Mouse (Mus musculus) hindbrain, postnatal 0 days (tissue): ENCODE data around the gene Tenm2. TPM values are rescaled to one million over a fixed set of nuclear protein-coding genes. Genes with fewer than 3 reads are reported as not detected.

ENCODE experiments used
- ATAC-seq: fragments of 200-750 bp; cut with Nextera tagmentation; 2 replicates; pipeline ENCODE4 v1.8.0; 2017; ENCODE audit warnings: mild to moderate bottlenecking, moderate TSS enrichment, moderate library complexity
- DNase-seq: peaks from one replicate; pipeline ENCODE4 v3.0.0-alpha.2; 2015; ENCODE audit warnings: low spot score
- H3K27ac ChIP-seq: fragments of 300-500 bp; sonication (generic); 2 replicates; pipeline ENCODE4 v1.5.1; 2014; ENCODE audit warnings: mild to moderate bottlenecking
- H3K27me3 ChIP-seq: fragments of 300-500 bp; sonication (generic); 2 replicates; pipeline ENCODE4 v1.6.1; 2014; ENCODE audit warnings: low read length, mixed read lengths; ENCODE audit not compliant: insufficient read depth
- H3K36me3 ChIP-seq: fragments of 300-500 bp; sonication (generic); 2 replicates; pipeline ENCODE4 v1.6.1; 2014; ENCODE audit warnings: low read length, mixed read lengths; ENCODE audit not compliant: insufficient read depth
- H3K4me1 ChIP-seq: fragments of 300-500 bp; sonication (generic); 2 replicates; pipeline ENCODE4 v1.6.1; 2014; ENCODE audit warnings: antibody characterized with exemption, low read length, mixed read lengths; ENCODE audit not compliant: insufficient read depth
- H3K4me2 ChIP-seq: fragments of 300-500 bp; sonication (generic); 2 replicates; pipeline ENCODE4 v1.6.1; 2014; ENCODE audit warnings: low read depth, mild to moderate bottlenecking, low read length, moderate library complexity, mixed read lengths
- H3K4me3 ChIP-seq: fragments of 300-500 bp; sonication (generic); 2 replicates; pipeline ENCODE4 v1.5.1; 2014; ENCODE audit warnings: low read length
- H3K9ac ChIP-seq: fragments of 300-500 bp; sonication (generic); replicated peaks from 2 replicates; pipeline ENCODE4 v1.6.1; 2014; ENCODE audit warnings: mild to moderate bottlenecking, low read length, moderate library complexity, mixed read lengths
- H3K9me3 ChIP-seq: fragments of 300-500 bp; sonication (generic); 2 replicates; pipeline ENCODE4 v1.6.1; 2016; ENCODE audit warnings: low read length, mixed read lengths
- CTCF ChIP-seq: IDR thresholded peaks from 2 replicates; pipeline ENCODE4 v1.5.1; 2016; ENCODE audit warnings: antibody characterized with exemption, control low read depth, low read depth
- WGBS: fragments of 180-500 bp; shearing (Covaris S2); extraction: QIAGEN DNeasy Blood & Tissue Kit; methylation state at CpG from one replicate; pipeline ENCODE4 v1.1.7; 2014; 5-methylcytosine and 5-hydroxymethylcytosine counted together
- polyA plus RNA-seq: library from polyadenylated mRNA; unstranded; fragments of >200 nt; fragmentation: Nextera tagmentation; extraction: Ambion mirVana; gene quantifications from 2 replicates; pipeline ENCODE4 v1.2.1, GENCODE M21; 2015
- total RNA-seq: library from RNA; depleted of rRNA; stranded (reverse); fragments of >200 nt; gene quantifications from 2 replicates; pipeline ENCODE4 v1.2.3, GENCODE M21; 2014

Tenm2 gene
- total and polyA plus RNA-seq, 2 experiments from 2014 or later = 30.1 to 78.0 TPM

DNA sequence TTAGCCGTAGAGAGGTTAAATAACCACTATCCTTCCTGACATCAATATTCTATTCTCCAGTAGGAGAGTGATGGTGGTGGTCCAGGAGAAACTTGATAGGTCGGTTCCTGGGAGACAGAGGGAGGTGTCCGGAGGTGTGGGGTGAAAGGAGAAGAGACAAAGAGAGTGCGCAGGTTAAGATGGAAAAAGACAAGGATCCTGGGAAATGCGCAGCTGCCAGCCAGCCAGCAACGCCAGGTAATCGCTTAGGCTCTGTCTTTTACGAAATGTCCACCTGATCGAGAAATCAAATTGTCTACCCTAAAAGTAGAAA lies 957.9 kb downstream of the Tenm2 start:
- Histone ChIP-seq H3K4me3 (no peak overlapping the region), H3K9ac (no peak overlapping the region), H3K27ac (no peak overlapping the region), H3K4me2 (no peak overlapping the region), H3K36me3 (no peaks in the 10 kb centered on the region), H3K4me1 (0 out of 2 replicates have a peak, but pooled peaks cover 4% of the 10 kb centered on the region), H3K9me3 (no peaks in the 10 kb centered on the region), H3K27me3 (no peaks in the 10 kb centered on the region)
- no peak for TF ChIP-seq CTCF
- DNase-seq (no peak), ATAC-seq (no peak)
- WGBS = 89% methylated on average over 9 of the region's 9 CpGs

DNA sequence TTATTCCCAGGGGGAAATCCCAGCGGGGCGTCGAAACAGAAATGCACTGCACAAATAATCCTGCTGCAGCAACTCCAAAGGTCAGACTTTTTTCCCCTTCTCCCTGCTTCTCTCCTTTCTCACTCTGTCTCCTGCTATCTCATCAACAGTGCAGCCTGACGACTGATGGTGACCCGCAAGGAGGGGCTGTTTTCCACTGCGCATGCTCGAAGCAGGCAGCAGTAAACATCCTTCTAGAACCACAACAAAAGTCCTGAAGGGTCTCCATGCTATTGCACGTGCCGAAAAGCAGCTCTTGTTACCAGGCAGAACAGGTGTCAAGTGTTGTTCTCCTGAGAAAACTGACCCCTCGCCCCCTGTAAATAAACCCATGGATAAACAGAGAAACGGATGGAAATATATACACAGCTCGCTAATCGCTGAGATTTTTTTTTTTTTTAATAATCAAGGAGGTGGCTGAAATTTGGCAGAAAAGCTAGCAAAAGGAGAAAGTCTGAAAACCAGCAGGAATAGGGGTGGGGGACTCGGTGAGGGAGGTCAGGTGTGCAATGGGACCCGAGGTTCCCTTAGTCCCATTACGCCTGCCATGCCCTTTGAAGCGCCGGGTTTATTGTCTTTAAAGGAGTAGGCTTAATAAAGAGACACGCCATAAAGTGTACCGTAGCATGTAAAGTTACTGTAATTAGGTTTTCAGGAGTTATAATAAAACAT lies 958.4 kb downstream of the Tenm2 start:
- Histone ChIP-seq H3K9ac (no peak overlapping the region), H3K36me3 (no peaks in the 10 kb centered on the region), H3K27me3 (no peaks in the 10 kb centered on the region), H3K27ac (no peak overlapping the region), H3K4me2 (0 out of 2 replicates have a peak overlapping the region, but pooled peaks have one; percentile 13), H3K9me3 (no peaks in the 10 kb centered on the region), H3K4me1 (0 out of 2 replicates have a peak, but pooled peaks cover 4% of the 10 kb centered on the region), H3K4me3 (no peak overlapping the region)
- no peak for ATAC-seq
- 67% methylated on average over 20 of the region's 20 CpGs for WGBS
- no peak for DNase-seq
- no peak for TF ChIP-seq CTCF

DNA sequence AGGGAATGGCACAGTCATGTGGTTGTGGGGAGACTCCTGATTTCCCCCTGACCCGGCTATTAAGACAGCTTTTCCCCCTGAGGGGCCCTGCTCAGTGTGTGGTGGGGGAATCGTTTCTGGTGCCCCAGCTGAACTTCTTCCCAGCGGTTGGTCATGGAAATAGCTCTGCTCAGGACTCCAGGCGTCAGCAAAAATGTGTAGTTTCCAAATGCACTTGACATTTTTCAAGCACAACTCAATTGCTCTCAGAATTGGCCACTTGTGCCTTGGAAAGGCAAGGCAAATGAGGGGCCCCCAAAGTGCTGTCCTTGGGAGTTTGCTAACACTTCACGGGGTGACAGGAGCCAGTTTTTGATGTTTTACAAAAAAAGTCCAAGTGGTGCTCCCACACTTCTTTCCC lies 959.7 kb downstream of the Tenm2 start:
- H3K27me3 ChIP-seq = no peaks in the 10 kb centered on the region
- no peak for DNase-seq
- H3K27ac ChIP-seq = no peak overlapping the region
- no peaks in the 10 kb centered on the region for H3K36me3 ChIP-seq
- no peak overlapping the region for H3K9ac ChIP-seq
- WGBS = 27% methylated on average over 5 of the region's 5 CpGs
- H3K9me3 ChIP-seq = no peaks in the 10 kb centered on the region
- no peak overlapping the region for H3K4me2 ChIP-seq
- H3K4me1 ChIP-seq = 0 out of 2 replicates have a peak, but pooled peaks cover 4% of the 10 kb centered on the region
- no peak overlapping the region for H3K4me3 ChIP-seq
- TF ChIP-seq CTCF = no peak
- ATAC-seq = no peak

DNA sequence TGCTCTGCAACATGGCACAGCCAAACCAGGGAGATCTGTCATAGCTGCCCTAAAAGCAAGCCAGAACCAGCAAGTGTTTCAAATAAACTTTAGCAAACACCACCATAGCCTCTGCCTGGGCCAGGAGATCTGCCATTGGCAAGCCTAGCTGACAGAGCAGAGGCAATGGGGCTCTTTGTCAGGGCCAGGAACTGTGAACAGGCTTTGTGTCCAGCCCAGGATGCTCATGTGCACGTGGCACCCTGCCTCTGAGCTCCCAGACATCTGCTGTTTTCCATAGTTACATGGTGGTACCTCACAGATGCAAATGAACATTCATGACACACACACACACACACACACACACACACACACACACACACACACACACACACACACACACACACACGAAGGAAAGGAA lies 963.6 kb downstream of the Tenm2 start:
- no peak for TF ChIP-seq CTCF
- Histone ChIP-seq H3K4me1 (0 out of 2 replicates have a peak, but pooled peaks cover 4% of the 10 kb centered on the region), H3K4me2 (no peak overlapping the region), H3K4me3 (no peak overlapping the region), H3K9me3 (no peaks in the 10 kb centered on the region), H3K9ac (no peak overlapping the region), H3K27me3 (no peaks in the 10 kb centered on the region), H3K27ac (no peak overlapping the region), H3K36me3 (no peaks in the 10 kb centered on the region)
- DNase-seq = peak; percentile 44
- peak; percentile 67; the same call in 1 of the 2 replicates for ATAC-seq
- 35% methylated on average over 2 of the region's 2 CpGs for WGBS

DNA sequence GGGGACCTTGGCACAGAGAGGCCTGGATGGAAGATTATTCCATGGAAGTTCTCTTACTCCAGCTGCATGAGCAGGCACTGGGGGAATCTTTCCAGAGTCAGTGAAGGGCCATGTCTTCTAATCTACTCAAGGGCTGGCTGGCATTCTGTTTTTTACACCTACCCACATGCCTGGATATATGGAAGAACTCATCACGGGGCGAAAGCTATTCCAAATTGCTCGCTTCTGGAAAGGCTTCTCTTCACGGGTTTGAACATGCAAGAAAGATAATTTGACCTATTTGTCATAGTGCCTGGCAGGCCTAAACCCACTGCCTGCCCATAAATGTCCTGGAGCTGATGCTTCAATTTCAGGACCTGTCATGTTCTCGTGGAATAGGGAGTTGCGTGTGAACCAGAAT lies 965.8 kb downstream of the Tenm2 start:
- no peak for ATAC-seq

DNA sequence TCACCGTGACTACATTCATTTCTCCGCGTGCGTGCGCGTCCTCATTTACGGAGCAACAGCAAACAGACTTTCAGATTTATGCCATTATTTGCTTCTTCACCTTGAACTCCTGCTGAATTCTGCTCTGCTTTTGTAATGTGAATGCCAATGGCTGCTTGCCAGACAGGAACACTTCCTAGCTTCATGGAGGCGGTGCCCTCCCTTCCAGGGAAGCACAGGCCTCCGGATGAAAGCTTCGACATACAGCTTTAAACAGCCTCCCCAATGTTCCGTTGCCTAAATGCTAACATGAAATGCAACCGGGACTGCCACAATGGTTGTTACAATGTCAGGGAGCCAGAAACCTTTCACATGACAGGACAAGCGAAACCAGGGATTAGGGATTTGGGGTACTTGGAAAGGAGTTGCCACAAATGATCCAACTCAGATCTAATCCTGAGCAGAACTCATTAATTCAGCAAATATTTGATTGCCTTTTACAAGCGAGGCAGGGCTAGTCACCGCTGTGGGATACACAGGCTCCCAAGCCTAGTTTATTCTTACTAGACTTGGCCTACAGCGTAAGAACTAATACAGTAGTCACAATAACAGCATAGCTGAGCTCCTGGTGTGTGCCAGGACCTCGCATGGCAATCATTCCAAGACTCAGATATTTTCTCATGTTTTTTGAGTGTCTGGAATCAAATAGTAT lies 970.8 kb downstream of the Tenm2 start:
- DNase-seq = peak; percentile 62
- WGBS = 45% methylated on average over 17 of the region's 17 CpGs
- Histone ChIP-seq H3K4me1 (peaks cover 5% of the 10 kb centered on the region), H3K9me3 (no peaks in the 10 kb centered on the region), H3K27me3 (no peaks in the 10 kb centered on the region), H3K4me3 (no peak overlapping the region), H3K27ac (peak overlapping the region; percentile 38; the same call in 1 of the 2 replicates), H3K4me2 (peak overlapping the region; percentile 10; the same call in 1 of the 2 replicates), H3K36me3 (no peaks in the 10 kb centered on the region), H3K9ac (no peak overlapping the region)
- no peak for TF ChIP-seq CTCF
- ATAC-seq = no peak; the same call in 1 of the 2 replicates

More for the DNA sequence above, 965.8 kb downstream of the Tenm2 start:
- Histone ChIP-seq H3K27ac (no peak overlapping the region), H3K4me1 (no peaks in the 10 kb centered on the region), H3K9me3 (no peaks in the 10 kb centered on the region), H3K36me3 (no peaks in the 10 kb centered on the region), H3K4me2 (no peak overlapping the region), H3K9ac (no peak overlapping the region), H3K4me3 (no peak overlapping the region), H3K27me3 (no peaks in the 10 kb centered on the region)
- no peak for DNase-seq
- no peak for TF ChIP-seq CTCF
- WGBS = 76% methylated on average over 6 of the region's 6 CpGs

DNA sequence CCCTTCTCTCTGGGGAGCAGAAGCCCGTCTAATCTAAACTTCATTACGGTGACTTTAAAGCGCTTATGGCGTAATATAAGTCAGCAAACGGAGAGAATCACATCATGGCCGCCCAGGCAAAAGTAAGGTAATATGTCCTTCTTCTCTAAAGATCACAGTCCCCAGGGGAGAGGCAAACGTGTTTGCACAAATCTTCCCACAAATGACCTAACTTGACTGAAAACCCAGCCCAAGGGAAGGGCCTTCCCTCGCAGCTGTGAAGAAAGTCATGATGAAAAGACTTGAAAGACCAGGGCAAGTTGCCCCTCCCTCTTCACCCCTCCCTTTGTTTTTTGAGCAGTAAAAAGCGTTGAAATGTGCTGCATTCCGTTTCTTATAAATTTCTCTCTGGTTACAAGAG lies 971.9 kb downstream of the Tenm2 start:
- 49% methylated on average over 10 of the region's 10 CpGs for WGBS
- Histone ChIP-seq H3K4me2 (no peak overlapping the region), H3K9me3 (no peaks in the 10 kb centered on the region), H3K9ac (no peak overlapping the region), H3K27ac (no peak overlapping the region), H3K36me3 (no peaks in the 10 kb centered on the region), H3K4me1 (peaks cover 5% of the 10 kb centered on the region), H3K4me3 (no peak overlapping the region), H3K27me3 (no peaks in the 10 kb centered on the region)
- DNase-seq (peak; percentile 17), ATAC-seq (no peak)
- TF ChIP-seq CTCF = no peak
